Mouse (Mus musculus): ENCODE data around the gene Ets1. TPM values are rescaled to one million over a fixed set of nuclear protein-coding genes. Genes with fewer than 3 reads are reported as not detected.

Gene Ets1
- polyA plus RNA-seq, 1 experiment from 2014 or later: 78.2 TPM

DNA sequence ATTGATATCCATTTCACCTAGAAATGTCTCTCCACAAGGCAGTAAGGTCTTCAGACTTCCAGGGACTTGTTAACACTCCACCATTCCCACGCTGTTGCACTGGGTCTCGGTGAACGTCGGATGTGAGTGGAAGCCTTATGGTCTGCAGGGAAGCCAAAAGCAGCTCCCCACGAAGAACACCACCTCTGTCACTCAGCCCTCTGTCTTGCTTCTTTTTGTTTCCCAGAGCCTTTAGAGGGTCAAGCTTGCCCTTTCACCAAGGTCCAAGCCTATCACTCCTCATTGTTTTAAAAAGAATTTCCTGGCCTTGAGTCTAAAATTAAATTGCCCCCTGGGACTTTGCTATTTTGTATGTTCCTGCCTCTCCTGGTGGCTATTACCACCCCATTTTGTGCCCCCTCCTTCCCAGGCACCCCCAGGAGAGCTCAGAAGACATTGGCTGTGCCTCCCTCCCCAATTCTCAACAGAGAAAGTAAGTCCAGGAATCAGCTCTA is 20.4 kb downstream of the Ets1 start:
- ATAC-seq (no peak), DNase-seq (ENCODE audit: low spot score) (no peak)
- 81% methylated on average over 5 of the region's 5 CpGs for WGBS
- Histone ChIP-seq H3K9me3 (ENCODE audit: low read length) (0 out of 2 replicates have a peak, but pooled peaks cover 2% of the 10 kb centered on the region), H3K9ac (replicated peaks; ENCODE audit: low read depth) (no peak overlapping the region), H3K36me3 (ENCODE audit: insufficient read depth, low read length) (no peaks in the 10 kb centered on the region), H3K27ac (ENCODE audit: low read length) (peak overlapping the region; percentile 64), H3K4me3 (ENCODE audit: low read depth, low read length) (no peak overlapping the region), H3K4me1 (ENCODE audit: insufficient read depth, low read depth, low read length) (no peaks in the 10 kb centered on the region; the same call in 1 of the 2 replicates), H3K27me3 (replicated peaks; ENCODE audit: insufficient read depth, low read length) (no peaks in the 10 kb centered on the region), H3K4me2 (replicated peaks; ENCODE audit: low read depth, low read length) (no peak overlapping the region)
- TF ChIP-seq CTCF (IDR thresholded peaks at IDR 0.05) (no peak), EP300 (IDR thresholded peaks at IDR 0.05) (no peak)

DNA sequence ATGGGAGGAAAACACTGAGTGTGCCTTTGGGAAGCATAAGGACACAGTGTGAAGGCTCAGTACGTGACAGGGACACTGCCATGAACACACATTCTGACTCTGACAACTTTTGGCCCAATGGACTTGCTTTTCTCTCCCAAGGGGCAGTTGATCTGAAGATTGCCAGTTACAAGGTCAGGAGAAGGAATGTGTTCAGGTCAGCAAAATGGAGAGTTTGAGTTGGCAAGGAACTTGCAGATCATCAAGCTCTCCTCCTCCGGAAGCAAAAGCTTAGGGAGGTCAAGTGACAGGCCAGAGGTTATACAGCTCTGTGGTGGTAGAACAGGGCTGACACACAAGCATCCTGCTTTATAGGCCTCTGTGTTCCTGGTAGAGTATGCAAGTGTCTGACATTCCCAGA is 21.1 kb downstream of the Ets1 start:
- H3K4me2 ChIP-seq (replicated peaks; ENCODE audit: low read depth, low read length): no peak overlapping the region
- H3K27ac ChIP-seq (ENCODE audit: low read length): 0 out of 2 replicates have a peak overlapping the region, but pooled peaks have one; percentile 64
- H3K9ac ChIP-seq (replicated peaks; ENCODE audit: low read depth): no peak overlapping the region
- no peaks in the 10 kb centered on the region; the same call in 1 of the 2 replicates for H3K4me1 ChIP-seq (ENCODE audit: insufficient read depth, low read depth, low read length)
- WGBS: 48% methylated on average over 2 of the region's 2 CpGs
- TF ChIP-seq CTCF (IDR thresholded peaks at IDR 0.05) (no peak), EP300 (IDR thresholded peaks at IDR 0.05) (peak; percentile 47; the same call in 1 of the 2 replicates)
- no peaks in the 10 kb centered on the region for H3K27me3 ChIP-seq (replicated peaks; ENCODE audit: insufficient read depth, low read length)
- no peak overlapping the region for H3K4me3 ChIP-seq (ENCODE audit: low read depth, low read length)
- ATAC-seq: peak; percentile 78
- DNase-seq (ENCODE audit: low spot score): peak; percentile 49
- no peaks in the 10 kb centered on the region for H3K36me3 ChIP-seq (ENCODE audit: insufficient read depth, low read length)
- H3K9me3 ChIP-seq (ENCODE audit: low read length): 0 out of 2 replicates have a peak, but pooled peaks cover 2% of the 10 kb centered on the region

- H3K4me1 ChIP-seq (ENCODE audit: insufficient read depth, low read depth, low read length): no peaks in the 10 kb centered on the region; the same call in 1 of the 2 replicates
- no peak overlapping the region for H3K4me3 ChIP-seq (ENCODE audit: low read depth, low read length)
- ATAC-seq: no peak
- no peak overlapping the region for H3K27ac ChIP-seq (ENCODE audit: low read length)
- H3K36me3 ChIP-seq (ENCODE audit: insufficient read depth, low read length): no peaks in the 10 kb centered on the region
- no peaks in the 10 kb centered on the region for H3K27me3 ChIP-seq (replicated peaks; ENCODE audit: insufficient read depth, low read length)
- 0 out of 2 replicates have a peak, but pooled peaks cover 2% of the 10 kb centered on the region for H3K9me3 ChIP-seq (ENCODE audit: low read length)
- H3K4me2 ChIP-seq (replicated peaks; ENCODE audit: low read depth, low read length): no peak overlapping the region
- no peak for DNase-seq (ENCODE audit: low spot score)
- WGBS: 77% methylated on average over 2 of the region's 2 CpGs
- H3K9ac ChIP-seq (replicated peaks; ENCODE audit: low read depth): no peak overlapping the region
- no peak for TF ChIP-seq EP300 (IDR thresholded peaks at IDR 0.05)
- no peak for TF ChIP-seq CTCF (IDR thresholded peaks at IDR 0.05)
Measured at GRCm38 (mm10) chr9:32660406-32660960, 24.5 kb downstream of the Ets1 start.

- H3K4me2 ChIP-seq (replicated peaks; ENCODE audit: low read depth, low read length): no peak overlapping the region
- no peak overlapping the region for H3K4me3 ChIP-seq (ENCODE audit: low read depth, low read length)
- no peak overlapping the region for H3K27ac ChIP-seq (ENCODE audit: low read length)
- no peaks in the 10 kb centered on the region for H3K27me3 ChIP-seq (replicated peaks; ENCODE audit: insufficient read depth, low read length)
- no peak for TF ChIP-seq EP300 (IDR thresholded peaks at IDR 0.05)
- no peaks in the 10 kb centered on the region; the same call in 1 of the 2 replicates for H3K4me1 ChIP-seq (ENCODE audit: insufficient read depth, low read depth, low read length)
- ATAC-seq: no peak
- H3K9ac ChIP-seq (replicated peaks; ENCODE audit: low read depth): no peak overlapping the region
- DNase-seq (ENCODE audit: low spot score): no peak
- 90% methylated on average over 8 of the region's 8 CpGs for WGBS
- H3K36me3 ChIP-seq (ENCODE audit: insufficient read depth, low read length): no peaks in the 10 kb centered on the region
- H3K9me3 ChIP-seq (ENCODE audit: low read length): 0 out of 2 replicates have a peak, but pooled peaks cover 2% of the 10 kb centered on the region
Measured at GRCm38 (mm10) chr9:32661071-32661470, 25.1 kb downstream of the Ets1 start.

GRCm38 (mm10) chr9:32661561-32661960 is 25.5 kb downstream of the Ets1 start:
- no peaks in the 10 kb centered on the region for H3K36me3 ChIP-seq (ENCODE audit: insufficient read depth, low read length)
- WGBS: 72% methylated on average over 4 of the region's 4 CpGs
- H3K27ac ChIP-seq (ENCODE audit: low read length): no peak overlapping the region
- H3K4me1 ChIP-seq (ENCODE audit: insufficient read depth, low read depth, low read length): no peaks in the 10 kb centered on the region; the same call in 1 of the 2 replicates
- H3K27me3 ChIP-seq (replicated peaks; ENCODE audit: insufficient read depth, low read length): no peaks in the 10 kb centered on the region
- H3K9ac ChIP-seq (replicated peaks; ENCODE audit: low read depth): no peak overlapping the region
- H3K4me2 ChIP-seq (replicated peaks; ENCODE audit: low read depth, low read length): no peak overlapping the region
- no peak for ATAC-seq
- no peak overlapping the region for H3K4me3 ChIP-seq (ENCODE audit: low read depth, low read length)
- 0 out of 2 replicates have a peak, but pooled peaks cover 2% of the 10 kb centered on the region for H3K9me3 ChIP-seq (ENCODE audit: low read length)
- DNase-seq (ENCODE audit: low spot score): no peak
- TF ChIP-seq EP300 (IDR thresholded peaks at IDR 0.05): no peak
- no peak for TF ChIP-seq CTCF (IDR thresholded peaks at IDR 0.05)

DNA sequence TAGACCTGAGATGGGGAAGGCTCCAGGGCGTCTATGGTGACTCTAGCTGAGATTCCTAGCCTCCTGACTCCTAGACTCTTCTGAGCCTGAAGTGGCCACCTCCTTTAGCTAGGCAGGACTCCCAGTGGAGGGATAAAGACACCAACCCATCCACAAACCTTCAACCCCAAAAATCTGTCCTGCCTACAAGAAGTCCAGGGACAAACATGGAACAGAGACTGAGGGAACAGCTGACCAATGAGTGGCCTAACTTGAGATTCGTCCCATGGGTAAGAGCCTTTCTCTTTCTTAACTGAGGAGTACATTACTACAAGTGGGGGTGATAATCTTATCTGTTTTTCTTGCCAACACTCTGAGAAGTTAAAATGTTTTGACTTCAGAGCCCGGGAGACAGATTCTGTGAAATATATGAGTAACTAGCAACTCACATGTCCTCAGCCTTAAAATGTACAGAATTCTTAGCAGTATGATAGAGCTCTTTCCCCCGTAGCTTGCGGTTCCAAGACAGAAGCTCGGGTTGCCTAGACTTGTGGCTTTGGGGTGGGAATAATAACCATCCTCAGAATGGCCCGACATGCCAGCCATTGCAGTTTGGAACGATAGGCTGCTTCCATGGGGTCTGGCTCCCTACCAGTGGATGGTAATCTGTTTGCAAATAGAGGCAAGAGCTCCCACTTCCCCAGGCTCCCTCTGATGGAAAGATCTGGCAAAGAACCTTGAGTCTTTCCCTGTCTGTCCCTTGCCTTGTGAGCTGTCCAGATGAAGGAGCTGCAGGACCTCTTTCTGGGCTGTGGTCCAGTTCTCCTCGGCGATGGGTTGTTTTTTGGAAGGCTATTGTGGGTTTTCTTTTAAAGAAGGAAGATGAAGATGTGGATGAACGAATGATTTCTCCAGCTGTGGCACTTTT is 30.8 kb downstream of the Ets1 start:
- H3K27me3 ChIP-seq (replicated peaks; ENCODE audit: insufficient read depth, low read length): no peaks in the 10 kb centered on the region
- H3K27ac ChIP-seq (ENCODE audit: low read length): peak overlapping the region; percentile 17; the same call in 1 of the 2 replicates
- ATAC-seq (peak; percentile 47), DNase-seq (ENCODE audit: low spot score) (peak; percentile 76)
- 45% methylated on average over 11 of the region's 11 CpGs for WGBS
- H3K4me1 ChIP-seq (ENCODE audit: insufficient read depth, low read depth, low read length): peaks cover 8% of the 10 kb centered on the region; the same call in 1 of the 2 replicates
- no peak overlapping the region for H3K4me3 ChIP-seq (ENCODE audit: low read depth, low read length)
- no peak overlapping the region for H3K9ac ChIP-seq (replicated peaks; ENCODE audit: low read depth)
- H3K4me2 ChIP-seq (replicated peaks; ENCODE audit: low read depth, low read length): peak overlapping the region; percentile 12; the same call in 1 of the 2 replicates
- no peaks in the 10 kb centered on the region for H3K36me3 ChIP-seq (ENCODE audit: insufficient read depth, low read length)
- peak; percentile 65 for TF ChIP-seq CTCF (IDR thresholded peaks at IDR 0.05)
- no peak for TF ChIP-seq EP300 (IDR thresholded peaks at IDR 0.05)
- no peaks in the 10 kb centered on the region for H3K9me3 ChIP-seq (ENCODE audit: low read length)
